Mouse (Mus musculus): ENCODE data around the gene Ptprm.

- TF ChIP-seq EP300 (IDR thresholded peaks at IDR 0.05; ENCODE audit: low read depth) (no peak), CTCF (IDR thresholded peaks at IDR 0.05; ENCODE audit: low read depth) (no peak)
Observed at GRCm38 (mm10) chr17:67127530-67127929, 226.7 kb downstream of the Ptprm start.
